Mouse (Mus musculus): ENCODE measurements around the gene Alpl. TPM values are rescaled to one million over a fixed set of nuclear protein-coding genes. Genes with fewer than 3 reads are reported as not detected.

Alpl gene
- polyA plus RNA-seq, 1 experiment from 2014 or later: 0.72 TPM

DNA sequence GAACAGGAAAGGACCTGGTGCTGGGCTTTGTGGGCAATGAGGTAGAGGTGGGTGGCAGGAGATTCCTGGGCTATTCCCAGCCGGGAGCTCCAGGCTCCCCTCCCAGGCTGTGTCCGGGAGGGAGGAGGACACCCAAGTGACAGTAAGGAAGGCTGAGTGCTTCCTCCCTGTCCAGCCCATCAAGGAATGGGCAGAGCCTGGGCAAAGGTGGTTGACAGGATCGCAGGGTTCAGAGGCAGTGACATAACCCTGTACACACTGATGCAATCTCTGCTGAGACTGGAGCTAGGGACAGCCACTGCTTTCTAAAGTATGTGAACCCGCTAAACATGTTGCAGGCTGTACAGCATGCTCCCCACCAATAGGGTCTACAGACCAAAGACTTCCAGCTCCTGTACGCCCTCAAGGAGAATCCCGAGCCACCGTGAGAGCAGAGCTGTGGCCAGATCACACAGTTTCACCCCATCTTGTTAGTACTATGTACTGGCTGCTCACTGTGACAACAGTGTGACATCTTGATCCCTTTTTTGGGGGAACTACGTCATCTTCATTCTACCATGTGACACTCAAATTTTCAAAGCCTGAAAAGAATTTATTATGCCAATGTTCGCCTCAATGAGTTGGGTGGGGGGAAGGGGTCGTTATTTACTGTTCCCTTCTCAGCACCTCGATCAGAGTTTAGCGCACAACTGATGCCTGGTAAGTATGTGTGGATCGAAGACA lies 1.8 kb downstream of the Alpl start:
- Histone ChIP-seq H3K27ac (ENCODE audit: low read depth, low read length) (no peak overlapping the region), H3K4me1 (replicated peaks; ENCODE audit: control insufficient read depth, insufficient read depth, low read length) (no peaks in the 10 kb centered on the region), H3K4me3 (ENCODE audit: low read depth, low read length) (no peak overlapping the region), H3K9ac (ENCODE audit: low read depth, low read length) (no peak overlapping the region), H3K36me3 (ENCODE audit: control insufficient read depth, insufficient read depth) (no peaks in the 10 kb centered on the region), H3K27me3 (replicated peaks; ENCODE audit: control insufficient read depth, insufficient read depth, low read length) (peaks cover 31% of the 10 kb centered on the region), H3K4me2 (replicated peaks; ENCODE audit: low read depth) (no peak overlapping the region), H3K9me3 (ENCODE audit: control insufficient read depth) (no peaks in the 10 kb centered on the region)
- no peak for TF ChIP-seq CTCF (IDR thresholded peaks at IDR 0.05; ENCODE audit: low read depth)
- 81% methylated on average over 13 of the region's 13 CpGs for WGBS
- no peak for ATAC-seq

DNA sequence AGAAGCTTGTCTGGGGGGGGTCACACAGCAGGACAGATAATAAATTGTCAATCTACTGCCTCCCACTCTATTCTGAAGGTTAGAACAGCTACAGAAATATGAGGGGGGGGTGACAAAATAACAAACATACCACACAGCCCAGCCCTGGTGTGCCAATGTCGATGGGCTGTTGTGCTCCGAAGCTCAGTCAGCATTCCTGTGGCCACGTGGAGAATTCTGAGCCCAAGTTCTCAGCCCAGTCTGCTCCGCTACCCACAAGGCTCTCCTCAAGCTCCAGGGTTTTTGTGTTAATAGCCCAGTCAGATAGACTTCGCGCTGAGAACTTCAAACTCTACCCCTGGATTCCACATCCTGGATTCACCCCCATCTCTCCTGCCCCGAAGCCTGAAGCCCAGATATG lies 2.6 kb downstream of the Alpl start:
- no peak overlapping the region for H3K4me2 ChIP-seq (replicated peaks; ENCODE audit: low read depth)
- no peak for ATAC-seq
- H3K9ac ChIP-seq (ENCODE audit: low read depth, low read length): no peak overlapping the region
- no peak overlapping the region for H3K4me3 ChIP-seq (ENCODE audit: low read depth, low read length)
- peaks cover 31% of the 10 kb centered on the region for H3K27me3 ChIP-seq (replicated peaks; ENCODE audit: control insufficient read depth, insufficient read depth, low read length)
- H3K36me3 ChIP-seq (ENCODE audit: control insufficient read depth, insufficient read depth): no peaks in the 10 kb centered on the region
- no peaks in the 10 kb centered on the region for H3K9me3 ChIP-seq (ENCODE audit: control insufficient read depth)
- no peak for TF ChIP-seq CTCF (IDR thresholded peaks at IDR 0.05; ENCODE audit: low read depth)
- no peak overlapping the region for H3K27ac ChIP-seq (ENCODE audit: low read depth, low read length)
- no peaks in the 10 kb centered on the region for H3K4me1 ChIP-seq (replicated peaks; ENCODE audit: control insufficient read depth, insufficient read depth, low read length)
- WGBS: 79% methylated on average over 7 of the region's 7 CpGs

DNA sequence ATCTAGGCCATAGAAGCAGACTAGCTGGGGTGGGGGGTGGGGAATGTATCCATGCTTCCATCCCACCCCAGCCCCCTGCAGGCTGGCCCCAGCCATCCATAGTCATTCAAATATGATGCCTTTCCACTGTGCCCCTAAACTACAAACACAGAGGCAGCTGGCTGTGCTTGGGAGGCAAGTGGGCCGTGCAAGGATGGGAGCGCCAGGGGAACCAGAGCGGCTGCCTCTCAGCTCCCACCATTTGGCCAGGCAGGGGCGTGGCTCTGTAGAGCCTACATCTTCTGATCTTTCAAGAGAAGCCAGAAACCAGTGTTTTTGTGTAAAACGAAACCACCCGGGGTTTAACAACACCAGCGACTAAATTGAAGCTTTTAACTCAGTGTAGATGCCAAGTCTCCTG lies 4.7 kb downstream of the Alpl start:
- Histone ChIP-seq H3K9ac (ENCODE audit: low read depth, low read length) (no peak overlapping the region), H3K9me3 (ENCODE audit: control insufficient read depth) (no peaks in the 10 kb centered on the region), H3K36me3 (ENCODE audit: control insufficient read depth, insufficient read depth) (no peaks in the 10 kb centered on the region), H3K27me3 (replicated peaks; ENCODE audit: control insufficient read depth, insufficient read depth, low read length) (peaks cover 22% of the 10 kb centered on the region), H3K4me3 (ENCODE audit: low read depth, low read length) (no peak overlapping the region), H3K4me1 (replicated peaks; ENCODE audit: control insufficient read depth, insufficient read depth, low read length) (no peaks in the 10 kb centered on the region), H3K27ac (ENCODE audit: low read depth, low read length) (no peak overlapping the region), H3K4me2 (replicated peaks; ENCODE audit: low read depth) (no peak overlapping the region)
- no peak for TF ChIP-seq CTCF (IDR thresholded peaks at IDR 0.05; ENCODE audit: low read depth)
- 42% methylated on average over 7 of the region's 7 CpGs for WGBS
- no peak for ATAC-seq

DNA sequence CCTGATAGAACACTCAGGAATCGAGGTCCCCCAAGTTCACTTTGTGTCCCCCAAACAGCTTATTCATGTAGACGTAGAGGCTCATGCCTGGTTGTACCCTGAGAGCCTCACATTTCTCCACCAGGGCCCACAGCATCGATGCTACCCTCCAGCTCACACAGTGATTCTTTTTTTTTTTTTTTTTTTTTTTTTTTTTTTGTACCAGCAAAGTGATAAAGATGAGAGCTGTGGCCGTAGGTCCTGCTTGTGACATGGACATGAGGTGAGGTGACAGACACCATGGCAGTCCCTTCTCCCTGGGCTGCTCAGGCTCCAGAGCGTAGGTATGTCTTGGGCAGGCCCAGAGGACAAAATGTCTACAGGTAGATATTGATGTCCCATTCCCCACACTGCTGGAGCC lies 5.2 kb downstream of the Alpl start:
- Histone ChIP-seq H3K4me3 (ENCODE audit: low read depth, low read length) (no peak overlapping the region), H3K4me1 (replicated peaks; ENCODE audit: control insufficient read depth, insufficient read depth, low read length) (no peaks in the 10 kb centered on the region), H3K27me3 (replicated peaks; ENCODE audit: control insufficient read depth, insufficient read depth, low read length) (peaks cover 17% of the 10 kb centered on the region; the same call in 1 of the 2 replicates), H3K36me3 (ENCODE audit: control insufficient read depth, insufficient read depth) (no peaks in the 10 kb centered on the region), H3K9me3 (ENCODE audit: control insufficient read depth) (no peaks in the 10 kb centered on the region), H3K4me2 (replicated peaks; ENCODE audit: low read depth) (no peak overlapping the region), H3K27ac (ENCODE audit: low read depth, low read length) (no peak overlapping the region), H3K9ac (ENCODE audit: low read depth, low read length) (no peak overlapping the region)
- ATAC-seq: no peak
- WGBS: 81% methylated on average over 5 of the region's 5 CpGs
- no peak for TF ChIP-seq CTCF (IDR thresholded peaks at IDR 0.05; ENCODE audit: low read depth)

DNA sequence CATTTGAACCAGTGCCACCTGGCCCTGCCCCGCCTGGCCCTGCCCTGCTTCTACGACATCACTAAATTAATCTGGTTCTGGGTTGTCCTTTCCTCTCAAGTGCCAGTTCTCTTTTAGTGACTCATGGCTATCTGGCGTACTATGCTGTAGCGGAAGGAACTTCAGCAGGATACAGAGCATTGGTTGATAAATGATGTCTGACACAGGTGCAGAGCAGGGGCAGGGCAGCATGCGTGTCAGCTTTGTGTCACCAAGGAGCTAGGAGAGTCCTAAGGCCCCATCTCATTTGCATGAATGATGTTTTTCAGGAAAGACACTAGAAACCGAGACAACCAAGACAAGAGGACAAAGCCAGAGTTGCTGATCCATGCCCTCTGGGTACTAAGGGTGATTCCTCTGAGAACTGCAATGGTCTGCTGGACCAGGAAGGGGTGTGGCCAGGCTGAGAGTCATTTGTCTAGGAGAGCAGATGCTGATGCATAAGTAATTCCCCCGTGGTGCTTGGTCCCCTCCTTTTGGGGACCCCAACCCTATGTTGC lies 7.6 kb downstream of the Alpl start:
- no peaks in the 10 kb centered on the region for H3K36me3 ChIP-seq (ENCODE audit: control insufficient read depth, insufficient read depth)
- TF ChIP-seq CTCF (IDR thresholded peaks at IDR 0.05; ENCODE audit: low read depth): no peak
- no peak overlapping the region for H3K27ac ChIP-seq (ENCODE audit: low read depth, low read length)
- no peak overlapping the region for H3K4me3 ChIP-seq (ENCODE audit: low read depth, low read length)
- H3K27me3 ChIP-seq (replicated peaks; ENCODE audit: control insufficient read depth, insufficient read depth, low read length): no peaks in the 10 kb centered on the region
- no peak overlapping the region for H3K4me2 ChIP-seq (replicated peaks; ENCODE audit: low read depth)
- 44% methylated on average over 7 of the region's 7 CpGs for WGBS
- no peak overlapping the region for H3K9ac ChIP-seq (ENCODE audit: low read depth, low read length)
- H3K4me1 ChIP-seq (replicated peaks; ENCODE audit: control insufficient read depth, insufficient read depth, low read length): no peaks in the 10 kb centered on the region
- ATAC-seq: peak; percentile 42
- H3K9me3 ChIP-seq (ENCODE audit: control insufficient read depth): no peaks in the 10 kb centered on the region

DNA sequence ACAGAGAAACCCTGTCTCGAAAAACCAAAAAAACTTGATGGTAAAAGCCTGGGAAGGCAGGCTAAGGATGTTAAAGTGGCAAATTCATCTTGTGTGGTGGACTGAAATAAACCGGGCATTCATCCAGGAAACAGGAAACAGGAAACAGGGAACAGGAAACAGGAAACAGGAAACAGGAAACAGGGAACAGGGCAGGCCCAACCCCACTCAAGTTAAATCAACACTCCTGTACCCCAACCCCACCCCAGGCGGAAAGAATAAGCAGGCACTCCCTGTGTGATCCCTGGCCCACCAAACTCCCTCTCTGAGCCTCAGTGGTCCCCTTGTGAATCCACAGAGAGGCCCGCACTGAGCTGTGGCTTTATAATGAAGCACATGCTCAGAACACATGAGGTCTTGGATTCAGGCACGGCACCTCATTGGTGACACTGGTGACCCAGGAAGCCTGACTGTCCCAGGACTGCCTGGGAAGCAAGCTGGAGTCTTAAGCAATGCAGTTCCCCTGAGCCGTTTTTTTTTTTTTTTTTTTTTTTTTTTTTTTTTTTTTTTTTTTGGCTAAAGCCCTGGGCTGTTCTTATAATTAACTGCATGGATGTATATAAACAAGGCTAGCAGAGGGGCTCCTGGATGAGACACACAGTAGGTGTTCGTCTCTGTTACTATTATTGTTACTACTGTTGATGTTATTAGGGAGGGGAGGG lies 8.4 kb downstream of the Alpl start:
- no peaks in the 10 kb centered on the region for H3K4me1 ChIP-seq (replicated peaks; ENCODE audit: control insufficient read depth, insufficient read depth, low read length)
- no peaks in the 10 kb centered on the region for H3K36me3 ChIP-seq (ENCODE audit: control insufficient read depth, insufficient read depth)
- no peak for TF ChIP-seq CTCF (IDR thresholded peaks at IDR 0.05; ENCODE audit: low read depth)
- WGBS: 78% methylated on average over 7 of the region's 7 CpGs
- no peaks in the 10 kb centered on the region for H3K27me3 ChIP-seq (replicated peaks; ENCODE audit: control insufficient read depth, insufficient read depth, low read length)
- H3K27ac ChIP-seq (ENCODE audit: low read depth, low read length): no peak overlapping the region
- H3K9me3 ChIP-seq (ENCODE audit: control insufficient read depth): no peaks in the 10 kb centered on the region
- no peak overlapping the region for H3K4me2 ChIP-seq (replicated peaks; ENCODE audit: low read depth)
- H3K4me3 ChIP-seq (ENCODE audit: low read depth, low read length): no peak overlapping the region
- no peak overlapping the region for H3K9ac ChIP-seq (ENCODE audit: low read depth, low read length)
- ATAC-seq: no peak
